Mouse (Mus musculus): ENCODE measurements around the gene Sprn. TPM values are rescaled to one million over a fixed set of nuclear protein-coding genes. Genes with fewer than 3 reads are reported as not detected.

The Sprn gene
- polyA plus RNA-seq, 1 experiment from 2014 or later: 29.2 TPM

Other genes with a start within 250 kb of the Sprn start
- not detected in 2 replicates for gene Utf1, start 211.1 kb downstream of the Sprn start, polyA plus RNA-seq (2015; fragmentation: Nextera tagmentation; extraction: Ambion mirVana)
- 0.95 and 1.0 TPM in 2 replicates for gene 6430531B16Rik, start 176.1 kb downstream of the Sprn start, polyA plus RNA-seq (2015; fragmentation: Nextera tagmentation; extraction: Ambion mirVana)
- gene Adam8, start 162.3 kb downstream of the Sprn start, polyA plus RNA-seq (2015; fragmentation: Nextera tagmentation; extraction: Ambion mirVana): 3.0 and 3.9 TPM in 2 replicates
- gene Zfp511, start 118.5 kb downstream of the Sprn start, polyA plus RNA-seq (2015; fragmentation: Nextera tagmentation; extraction: Ambion mirVana): 55.9 and 56.5 TPM in 2 replicates
- gene Tubgcp2, start 118.2 kb downstream of the Sprn start, polyA plus RNA-seq (2015; fragmentation: Nextera tagmentation; extraction: Ambion mirVana): 58.0 and 61.0 TPM in 2 replicates
- gene Msx3, start 105.8 kb downstream of the Sprn start, polyA plus RNA-seq (2015; fragmentation: Nextera tagmentation; extraction: Ambion mirVana): 0.45 and 0.55 TPM in 2 replicates
- 299 and 401 TPM in 2 replicates for gene Caly, start 72.3 kb downstream of the Sprn start, polyA plus RNA-seq (2015; fragmentation: Nextera tagmentation; extraction: Ambion mirVana)
- not detected in 2 replicates for gene Prap1, start 61.5 kb downstream of the Sprn start, polyA plus RNA-seq (2015; fragmentation: Nextera tagmentation; extraction: Ambion mirVana)
- gene Fuom, start 52.4 kb downstream of the Sprn start, polyA plus RNA-seq (2015; fragmentation: Nextera tagmentation; extraction: Ambion mirVana): 32.2 and 33.3 TPM in 2 replicates
- 6.7 and 8.3 TPM in 2 replicates for gene Paox, start 39.1 kb downstream of the Sprn start, polyA plus RNA-seq (2015; fragmentation: Nextera tagmentation; extraction: Ambion mirVana)
- gene Echs1, start 38.4 kb downstream of the Sprn start, polyA plus RNA-seq (2015; fragmentation: Nextera tagmentation; extraction: Ambion mirVana): 111 TPM in 2 replicates
- 26.7 and 32.6 TPM in 2 replicates for gene Mtg1, start 17.3 kb downstream of the Sprn start, polyA plus RNA-seq (2015; fragmentation: Nextera tagmentation; extraction: Ambion mirVana)
- gene Olfr522, start 9.9 kb upstream of the Sprn start, polyA plus RNA-seq (2015; fragmentation: Nextera tagmentation; extraction: Ambion mirVana): not detected in 2 replicates
- gene Olfr523, start 18.3 kb upstream of the Sprn start, polyA plus RNA-seq (2015; fragmentation: Nextera tagmentation; extraction: Ambion mirVana): not detected in 2 replicates
- gene Olfr524, start 51.1 kb upstream of the Sprn start, polyA plus RNA-seq (2015; fragmentation: Nextera tagmentation; extraction: Ambion mirVana): not detected in 2 replicates
- gene Cd163l1, start 63.4 kb upstream of the Sprn start, polyA plus RNA-seq (2015; fragmentation: Nextera tagmentation; extraction: Ambion mirVana): not detected in 2 replicates
- not detected in 2 replicates for gene 5830411N06Rik, start 92.4 kb upstream of the Sprn start, polyA plus RNA-seq (2015; fragmentation: Nextera tagmentation; extraction: Ambion mirVana)
- gene Olfr525, start 166.0 kb upstream of the Sprn start, polyA plus RNA-seq (2015; fragmentation: Nextera tagmentation; extraction: Ambion mirVana): not detected in 2 replicates
- not detected in 2 replicates for gene Olfr527, start 179.1 kb upstream of the Sprn start, polyA plus RNA-seq (2015; fragmentation: Nextera tagmentation; extraction: Ambion mirVana)
- gene Olfr60, start 206.8 kb upstream of the Sprn start, polyA plus RNA-seq (2015; fragmentation: Nextera tagmentation; extraction: Ambion mirVana): not detected in 2 replicates
- not detected in 2 replicates for gene Olfr530, start 221.5 kb upstream of the Sprn start, polyA plus RNA-seq (2015; fragmentation: Nextera tagmentation; extraction: Ambion mirVana)
- gene Olfr531, start 248.0 kb upstream of the Sprn start, polyA plus RNA-seq (2015; fragmentation: Nextera tagmentation; extraction: Ambion mirVana): not detected in 2 replicates

Measured in midbrain, embryonic 16.5 days (tissue).